Mouse (Mus musculus) thymus, postnatal 4 days (tissue): ENCODE data around the gene Orc3.
A peak's percentile ranks its signal among the peaks of the same experiment; 100 is the strongest.

Experiments
- DNase-seq: peaks from one replicate; pipeline ENCODE4 v3.0.0; 2021

Orc3 gene

DNA sequence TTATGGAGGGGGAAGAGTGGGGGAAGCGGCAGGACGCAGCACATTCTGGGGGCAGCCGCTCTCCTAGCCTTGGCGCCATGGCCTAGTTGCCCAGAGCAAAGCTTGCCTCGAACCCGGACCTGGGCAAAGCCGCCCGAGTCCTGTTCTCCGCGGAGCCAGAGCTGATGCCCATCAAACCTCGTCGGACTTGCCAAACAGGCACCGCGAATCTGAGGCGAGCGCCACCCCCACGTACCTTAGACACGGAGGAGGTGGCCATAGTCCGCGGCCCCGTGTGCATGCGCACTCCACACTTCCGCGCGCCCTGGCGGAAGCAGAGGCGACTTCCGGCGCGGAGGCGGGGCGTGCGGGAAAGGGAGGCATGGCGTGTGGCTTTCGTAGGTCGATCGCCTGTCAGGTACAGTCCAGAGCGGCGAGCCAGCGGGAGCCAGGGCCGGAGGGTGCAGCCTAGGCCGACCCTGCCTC, at the start of gene Orc3, which contains the start of gene Rars2:
Gene Orc3, minus strand, starts transcription at position 315 of the 465 bp plus-strand sequence.
Gene Rars2, plus strand, starts transcription at position 328 of the 465 bp plus-strand sequence.
- peak; percentile 95 for DNase-seq

DNA sequence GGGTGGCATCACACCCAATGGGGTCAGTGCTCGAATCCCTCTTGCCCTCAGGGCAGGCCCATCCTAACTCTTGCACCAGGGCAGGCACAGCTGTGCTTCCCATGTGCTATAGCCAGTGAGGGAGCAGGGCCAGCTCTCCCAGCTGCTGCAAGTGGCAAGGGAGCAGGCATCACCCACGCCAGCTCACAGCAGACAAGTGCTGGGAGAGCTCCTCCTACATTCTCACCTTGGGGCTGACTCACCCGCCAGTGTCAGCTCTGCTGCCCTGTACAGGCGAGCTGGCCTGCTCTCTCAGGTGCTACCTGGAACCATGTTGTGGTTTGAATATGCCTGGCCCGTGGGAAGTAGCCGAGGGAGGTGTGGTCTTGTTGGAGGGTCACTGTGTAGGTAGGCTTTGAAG, 47.2 kb upstream of the Orc3 start:
- no peak for DNase-seq

- no peak for DNase-seq
Observed at GRCm38 (mm10) chr4:34661514-34661913, 46.8 kb upstream of the Orc3 start.

GRCm38 (mm10) chr4:34659012-34659411, 44.3 kb upstream of the Orc3 start:
- no peak for DNase-seq

GRCm38 (mm10) chr4:34656101-34656500, 41.4 kb upstream of the Orc3 start:
- no peak for DNase-seq

DNA sequence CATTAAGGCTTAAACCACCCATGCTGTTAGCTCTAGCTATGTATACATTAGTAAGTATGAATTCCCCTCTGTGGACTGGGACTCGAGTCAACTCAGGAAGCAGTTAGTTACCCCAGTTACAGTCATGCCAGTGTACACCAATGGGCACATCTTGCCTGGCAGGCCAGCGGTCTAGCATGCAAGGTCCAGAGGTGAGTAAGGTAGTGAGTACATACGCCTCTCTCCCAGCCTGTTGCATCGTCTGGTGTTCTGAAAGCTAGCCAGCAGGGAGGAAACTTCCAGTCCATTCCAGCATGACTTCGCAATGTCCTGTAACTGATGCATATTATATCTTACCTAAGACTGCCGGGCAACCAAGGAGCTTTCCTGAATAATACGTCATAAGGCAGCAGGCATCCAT, 38.4 kb upstream of the Orc3 start:
- no peak for DNase-seq

GRCm38 (mm10) chr4:34644779-34645178, 30.0 kb upstream of the Orc3 start:
- no peak for DNase-seq

- no peak for DNase-seq
Observed at GRCm38 (mm10) chr4:34640731-34641130, 26.0 kb upstream of the Orc3 start.

GRCm38 (mm10) chr4:34639745-34640364, 25.1 kb upstream of the Orc3 start:
- DNase-seq = no peak

GRCm38 (mm10) chr4:34637851-34638250, 23.1 kb upstream of the Orc3 start:
- no peak for DNase-seq

DNA sequence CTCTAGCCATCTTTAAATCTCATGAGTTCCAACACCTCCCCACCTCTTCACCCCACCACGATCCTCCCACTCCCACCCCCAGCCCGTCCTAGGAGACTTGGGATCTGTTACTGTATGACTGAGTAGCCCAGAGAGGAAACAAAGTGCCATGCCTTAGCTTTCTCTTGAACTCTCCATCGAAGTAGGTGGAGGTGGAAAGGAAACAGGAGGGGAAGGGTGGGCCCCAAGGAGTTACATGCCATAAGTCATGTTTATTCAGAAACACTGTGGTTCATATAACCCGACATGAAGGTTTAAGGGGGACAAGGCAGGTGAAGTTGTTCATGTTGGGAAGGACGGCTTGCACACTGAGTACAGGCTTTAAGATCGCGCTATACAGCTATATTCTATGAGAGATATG, 22.6 kb upstream of the Orc3 start:
- DNase-seq = no peak

DNA sequence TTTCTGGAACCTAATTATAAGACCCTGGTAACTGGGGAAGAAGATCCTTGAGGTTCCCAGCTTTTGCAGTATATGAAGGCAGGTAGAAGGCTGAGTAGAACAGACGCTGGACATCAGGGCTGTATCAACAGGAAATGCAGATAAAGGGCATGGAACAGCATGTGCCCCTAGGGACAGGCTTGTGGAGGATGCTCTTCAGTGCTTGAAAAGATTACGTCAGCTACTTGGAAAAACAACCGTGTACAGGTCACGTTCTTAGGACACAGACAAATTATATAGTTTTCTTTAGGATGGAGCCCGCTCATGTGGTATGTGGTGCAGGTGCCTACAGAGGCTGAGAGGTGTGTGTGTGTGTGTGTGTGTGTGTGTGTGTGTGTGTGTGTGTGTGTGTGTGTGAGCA, 21.3 kb upstream of the Orc3 start:
- DNase-seq = no peak

DNA sequence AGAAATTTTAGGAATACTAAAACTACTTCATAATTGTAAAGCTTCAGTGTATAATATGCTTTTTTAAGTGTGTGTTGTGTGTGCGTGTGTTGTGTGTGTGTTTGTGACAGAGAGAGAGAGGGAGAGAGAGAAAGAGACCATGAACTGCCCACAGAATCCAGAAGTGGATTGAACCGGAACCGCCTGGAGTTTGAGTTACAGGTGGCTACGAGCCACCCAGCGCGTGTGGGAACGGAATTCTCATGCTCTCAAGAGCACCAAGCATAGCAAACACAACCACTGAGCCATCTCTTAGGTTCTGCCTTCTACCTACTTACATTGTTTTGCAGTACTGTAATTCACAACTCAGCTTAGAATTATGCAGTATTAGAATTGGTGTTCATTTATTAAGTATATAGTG, 19.4 kb upstream of the Orc3 start:
- no peak for DNase-seq

DNA sequence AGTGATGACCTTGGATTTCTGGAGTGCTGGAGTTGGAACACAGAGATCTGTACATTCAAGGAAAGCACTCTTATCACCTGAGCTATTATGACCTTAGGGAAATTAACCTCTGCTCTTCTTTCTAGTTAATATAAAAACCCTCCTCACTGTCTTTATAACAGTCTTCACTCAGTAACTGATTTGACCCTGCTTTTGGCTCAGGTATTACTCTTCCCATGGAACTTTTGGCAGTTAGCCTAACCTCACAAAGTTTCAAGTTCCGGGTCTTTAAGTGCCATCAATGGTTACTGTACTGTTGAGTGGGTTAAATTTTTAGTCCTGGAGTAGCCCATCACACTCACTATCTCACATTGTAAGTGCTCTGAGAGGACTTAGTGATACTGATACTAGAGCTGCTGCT, 15.2 kb upstream of the Orc3 start:
- DNase-seq = no peak

DNA sequence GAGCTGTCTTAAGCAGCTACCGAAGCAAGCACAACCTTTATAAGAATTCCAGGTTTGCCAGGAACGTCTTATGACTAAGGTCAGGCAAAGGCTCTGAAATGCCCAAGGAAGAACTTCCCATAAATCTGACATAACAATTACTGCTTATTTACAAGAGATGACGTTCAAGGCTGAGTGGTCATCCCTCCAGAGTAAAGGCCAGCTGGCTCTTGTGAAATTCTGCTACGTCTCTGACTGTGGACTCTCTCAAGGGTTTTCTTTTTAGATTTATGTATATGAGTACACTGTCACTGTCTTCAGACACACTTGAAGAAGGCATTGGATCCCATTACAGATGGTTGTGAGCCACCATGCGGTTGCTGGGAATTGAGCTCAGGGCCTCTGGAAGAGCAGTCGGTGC, 11.7 kb upstream of the Orc3 start:
- DNase-seq = no peak

DNA sequence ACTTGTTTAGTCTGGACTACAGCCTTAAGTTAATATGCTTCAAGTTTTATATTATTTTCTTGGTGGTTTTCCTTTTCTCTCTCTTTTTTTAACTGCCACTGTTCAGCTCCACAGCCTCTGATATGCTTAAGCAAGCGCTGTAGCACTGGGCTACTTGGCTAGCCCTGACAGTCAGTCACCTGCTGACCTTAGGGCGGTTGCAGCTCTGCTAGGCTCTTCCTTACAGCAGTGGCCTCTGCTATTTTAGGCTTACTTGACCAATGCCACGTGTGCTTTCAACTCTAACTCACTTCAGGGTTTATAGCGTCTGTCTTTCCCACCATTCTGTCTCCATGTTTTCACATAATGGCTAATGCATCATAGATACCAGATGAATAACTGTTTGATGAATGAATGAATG, 10.8 kb upstream of the Orc3 start:
- no peak for DNase-seq

DNA sequence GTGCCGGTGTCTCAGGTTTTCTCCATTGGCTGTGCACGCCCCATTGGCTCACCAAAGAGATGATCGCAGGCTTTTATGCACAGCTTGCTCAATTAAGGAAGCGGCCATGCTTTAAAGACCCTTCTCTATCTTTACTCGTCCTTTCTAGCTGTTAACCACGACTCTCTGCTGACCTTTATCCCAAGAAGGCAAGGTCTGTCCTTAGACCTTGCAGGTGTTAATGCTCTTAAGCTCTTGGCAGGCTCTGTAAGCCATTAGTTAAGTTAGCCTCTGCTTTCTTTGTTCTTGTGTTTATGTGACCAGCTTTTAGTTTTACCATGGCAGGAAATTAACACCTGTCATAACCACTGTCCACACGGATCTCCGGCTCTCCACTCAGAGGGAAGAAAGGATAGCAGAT, 1.4 kb upstream of the Orc3 start:
- DNase-seq = no peak

- peak; percentile 23 for DNase-seq
Observed at GRCm38 (mm10) chr4:34615303-34615702, 559 bp upstream of the Orc3 start.

- no peak for DNase-seq
Observed at GRCm38 (mm10) chr4:34613571-34614145, 1.1 kb downstream of the Orc3 start.

GRCm38 (mm10) chr4:34606658-34607057, 8.1 kb downstream of the Orc3 start:
- DNase-seq = no peak

GRCm38 (mm10) chr4:34603123-34603522, 11.6 kb downstream of the Orc3 start:
- no peak for DNase-seq

DNA sequence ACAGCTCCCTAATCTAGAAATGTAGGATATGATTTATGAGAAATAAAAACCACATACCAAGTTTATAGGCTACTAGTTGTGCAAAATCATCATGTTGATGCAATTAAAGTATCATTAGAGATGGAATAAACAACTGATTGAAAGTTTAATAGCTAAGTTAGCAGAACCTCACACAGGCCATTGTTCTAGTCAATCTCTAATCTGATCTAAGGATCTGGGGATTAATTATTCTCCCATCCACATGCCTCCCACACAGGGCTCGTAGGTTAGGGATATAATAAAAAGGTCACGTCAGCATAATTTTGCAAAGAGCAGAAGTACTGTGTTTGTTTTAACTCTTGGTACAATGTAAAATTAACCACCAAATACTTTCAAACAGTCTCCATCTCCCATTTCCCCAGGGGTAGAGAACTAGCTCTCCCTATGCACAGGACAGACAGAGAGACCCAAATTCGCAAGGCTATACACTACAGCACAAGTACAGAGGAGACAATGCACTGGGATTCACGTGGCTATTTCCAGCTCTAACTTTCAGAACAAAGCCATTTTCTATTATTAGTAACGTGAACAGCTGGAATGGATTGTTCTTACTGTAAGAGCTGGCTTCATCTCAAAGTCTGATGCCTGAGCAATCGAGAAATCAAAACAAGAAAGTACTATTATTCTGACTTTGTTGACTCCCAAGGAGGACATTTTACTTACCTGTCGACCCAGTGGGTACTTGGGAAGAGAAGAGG, 29.7 kb downstream of the Orc3 start:
- no peak for DNase-seq

GRCm38 (mm10) chr4:34583427-34583826, 31.3 kb downstream of the Orc3 start:
- no peak for DNase-seq

DNA sequence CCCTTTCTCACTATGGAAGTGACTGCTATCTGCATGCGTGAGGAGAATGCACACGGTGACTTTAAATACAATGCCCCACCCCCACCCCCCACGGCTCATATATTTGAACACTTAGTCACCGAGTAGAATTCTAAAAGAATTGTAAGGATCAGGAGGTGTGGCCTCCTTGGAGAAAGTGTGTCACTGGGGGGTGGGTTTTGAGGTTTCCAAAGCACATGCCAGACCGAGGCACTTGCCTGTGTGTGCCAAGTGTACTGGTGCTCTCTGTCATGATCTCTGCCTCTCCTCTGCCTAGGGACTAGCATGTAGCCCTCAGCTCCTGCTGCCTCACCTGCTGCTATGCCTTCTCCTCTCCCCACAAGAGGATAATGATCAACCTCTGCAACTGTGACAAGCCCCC, 32.3 kb downstream of the Orc3 start:
- no peak for DNase-seq
